Mouse (Mus musculus) layer of hippocampus, adult 18-20 months (tissue): ENCODE measurements around the gene Rfx7. TPM values are rescaled to one million over a fixed set of nuclear protein-coding genes. Genes with fewer than 3 reads are reported as not detected.
A peak's percentile ranks its signal among the peaks of the same experiment; 100 is the strongest.
"Not testable (repeated sequence)": the region's sequence is repeated elsewhere in the genome, so short reads cannot be mapped to it uniquely, and the experiment has no call there.

Source experiments
- DNase-seq, 2 experiments: peaks; one replicate each; pipeline ENCODE4 v3.0.0; 2022; ENCODE audit warnings: low spot score in 2 of 2
- total RNA-seq, 2 experiments: library from RNA; stranded (reverse); gene quantifications; 2 replicates each; pipeline ENCODE4 v1.2.3; 2021

The Rfx7 gene
- total RNA-seq, 2 experiments from 2014 or later = 21.9 to 23.6 TPM

DNA sequence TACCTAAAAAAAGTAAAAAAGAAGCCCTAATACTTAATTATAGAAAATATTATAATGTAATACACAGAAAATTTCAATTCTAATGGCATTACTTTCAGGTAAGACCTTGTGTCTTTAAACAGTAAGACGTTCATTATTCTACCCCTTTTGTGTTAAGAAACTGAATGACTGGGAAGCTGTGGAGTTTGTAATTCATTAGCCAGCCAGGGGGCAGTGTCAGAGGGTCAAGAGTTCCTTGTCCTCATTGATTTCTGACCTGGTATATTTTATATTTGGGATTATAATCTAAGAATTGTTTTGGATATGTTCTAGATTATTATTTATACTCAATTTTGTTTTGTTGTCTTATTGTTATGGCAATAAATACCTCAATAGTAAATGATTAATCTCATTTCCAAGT, 5.0 kb downstream of the Rfx7 start:
- DNase-seq = no peak

DNA sequence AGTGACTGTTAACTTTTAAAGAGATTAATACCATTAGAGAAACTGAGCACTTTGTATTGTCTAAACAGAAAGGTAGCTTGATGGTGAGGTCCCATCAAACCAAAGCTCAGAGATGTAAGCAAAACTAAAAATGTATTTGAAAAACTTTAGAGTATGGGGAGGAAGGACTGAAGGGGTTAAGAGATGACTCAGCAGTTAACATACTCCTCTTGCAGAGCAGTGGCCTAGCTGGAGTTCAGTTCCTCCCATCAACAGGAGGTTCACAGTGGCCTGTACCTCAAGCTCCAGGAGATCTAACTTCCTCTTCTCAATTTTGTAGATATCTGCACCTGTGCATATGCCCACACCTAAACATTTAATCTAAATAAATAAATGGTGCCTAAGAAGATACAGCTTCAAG, 11.6 kb downstream of the Rfx7 start:
- no peak for DNase-seq

DNA sequence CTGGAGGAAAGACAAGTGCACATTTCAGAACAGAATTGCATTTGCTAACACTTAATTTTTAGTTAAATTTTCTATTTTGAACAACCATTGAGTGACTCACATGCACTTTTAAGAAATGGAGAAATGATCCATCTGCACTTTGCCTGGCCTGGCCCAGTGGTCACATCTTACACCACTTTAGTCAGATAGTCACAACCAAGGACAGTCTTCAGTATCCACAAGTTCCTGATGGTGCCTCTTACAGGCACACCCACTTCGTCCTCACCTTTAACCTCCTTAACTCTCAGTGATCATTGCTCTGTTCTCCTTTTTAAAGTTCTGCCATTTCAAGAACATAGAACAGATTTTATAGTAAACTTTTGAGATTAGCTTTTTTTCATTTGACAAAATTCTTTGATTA, 26.7 kb downstream of the Rfx7 start:
- DNase-seq = no peak

DNA sequence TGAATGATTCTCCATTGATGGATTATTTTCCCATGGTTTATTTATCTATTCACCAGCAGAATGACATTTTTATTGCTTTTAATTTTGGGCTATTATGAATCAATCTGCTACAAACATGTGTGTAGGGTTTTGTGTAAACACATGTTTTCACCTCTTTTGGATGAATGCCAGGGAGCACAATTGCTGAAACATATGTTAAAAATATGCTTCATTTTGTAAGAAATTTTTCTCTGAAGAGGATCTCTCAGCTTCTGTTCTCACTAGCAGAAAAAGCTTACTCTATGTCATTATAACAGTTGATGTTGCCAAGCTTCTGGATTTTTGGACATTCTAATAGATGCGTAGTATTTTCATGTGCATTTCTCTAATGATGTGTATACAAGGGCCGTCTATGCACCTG, 28.3 kb downstream of the Rfx7 start:
- DNase-seq = peak in 1 of 2 experiments; percentile 21

DNA sequence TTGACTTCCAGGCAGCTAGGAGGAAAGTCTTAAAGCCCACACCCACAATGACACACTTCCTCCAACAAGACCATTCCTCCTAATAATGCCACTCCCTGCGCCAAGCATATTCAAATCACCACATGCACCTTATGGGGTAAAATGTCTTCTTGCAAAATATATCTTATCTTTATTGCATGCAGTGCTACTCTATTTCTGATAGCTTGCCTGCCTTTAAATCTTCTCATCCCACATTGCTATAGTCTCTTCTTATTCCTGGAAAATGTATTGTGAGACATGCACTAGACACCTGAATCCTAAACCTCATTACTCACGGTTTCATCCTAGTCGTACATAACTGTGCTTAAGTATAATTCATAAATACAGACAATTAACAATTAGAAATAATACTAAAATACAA, 31.2 kb downstream of the Rfx7 start:
- no peak for DNase-seq

DNA sequence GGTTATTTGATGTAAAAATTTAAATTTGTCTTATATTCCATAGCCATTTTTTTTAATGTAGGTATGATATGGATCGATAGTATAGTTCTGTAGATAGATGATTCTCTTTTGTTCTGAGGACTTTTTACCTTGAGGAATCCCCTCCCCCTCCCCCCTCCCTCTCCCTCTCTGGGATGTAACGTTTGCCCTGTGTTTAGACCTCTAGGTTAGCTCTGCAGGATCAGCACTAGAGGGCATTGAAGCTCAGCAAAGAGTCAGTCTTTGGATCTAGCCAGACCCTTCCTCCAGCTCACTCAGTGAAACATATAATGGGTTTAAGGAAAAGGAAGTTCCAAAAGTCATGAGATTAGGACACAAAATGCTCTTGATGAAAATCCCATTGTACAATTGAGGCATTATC, 35.1 kb downstream of the Rfx7 start:
- no peak for DNase-seq

DNA sequence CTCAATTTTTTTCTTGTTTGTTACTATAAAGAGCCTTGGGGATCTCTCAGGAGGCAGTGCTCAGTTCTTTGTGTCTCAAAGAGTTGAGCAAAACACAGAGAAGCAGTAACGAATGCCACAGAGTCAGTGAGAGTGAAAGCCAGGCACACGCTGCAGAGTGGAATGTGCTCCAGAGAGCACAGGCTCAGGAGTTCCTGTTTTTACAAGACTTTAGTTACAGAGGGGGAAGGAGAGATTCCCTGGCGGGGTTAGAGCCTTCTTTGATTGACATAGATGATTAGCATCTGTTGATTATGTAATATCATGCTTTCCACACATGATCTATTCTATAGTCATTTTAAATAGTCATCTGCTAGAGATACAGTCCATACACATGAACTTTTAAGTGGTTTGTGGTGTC, 48.2 kb downstream of the Rfx7 start:
- DNase-seq = no peak

DNA sequence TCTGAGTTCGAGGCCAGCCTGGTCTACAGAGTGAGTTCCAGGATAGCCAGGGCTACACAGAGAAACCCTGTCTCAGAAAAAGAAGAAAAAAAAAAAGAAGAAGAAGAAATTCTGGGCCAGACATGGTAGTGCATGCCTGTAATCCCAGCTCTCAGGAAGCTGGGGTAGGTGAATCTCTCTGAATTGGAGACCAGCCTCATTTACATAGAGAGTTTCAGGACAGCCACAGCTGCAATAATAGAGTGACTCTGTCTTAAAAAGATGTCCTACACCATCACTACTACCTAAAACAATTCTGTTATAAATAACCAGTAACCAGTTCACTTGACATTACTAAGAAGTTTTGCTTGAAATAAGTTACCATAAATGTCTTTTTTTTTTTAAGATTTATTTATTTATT, 58.8 kb downstream of the Rfx7 start:
- DNase-seq = no peak

DNA sequence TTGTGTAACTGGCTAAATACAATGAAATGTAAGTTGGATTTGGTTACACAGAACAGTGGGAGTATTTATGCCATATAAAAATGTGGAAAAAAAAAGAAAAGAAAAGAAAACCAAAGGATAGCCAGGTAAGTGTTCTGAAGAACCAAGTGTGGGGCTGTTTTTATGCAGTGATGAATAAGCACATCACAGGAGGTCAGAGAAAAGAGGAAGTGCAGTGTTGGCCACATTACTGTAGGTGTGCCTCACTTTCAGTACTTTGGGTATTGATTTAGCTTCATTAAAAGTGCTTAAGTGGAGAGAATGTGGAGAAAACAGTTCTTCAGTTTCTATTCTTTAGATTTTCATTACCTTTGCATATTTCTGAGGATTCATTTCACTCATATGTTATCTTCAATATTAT, 60.0 kb downstream of the Rfx7 start:
- no peak for DNase-seq

DNA sequence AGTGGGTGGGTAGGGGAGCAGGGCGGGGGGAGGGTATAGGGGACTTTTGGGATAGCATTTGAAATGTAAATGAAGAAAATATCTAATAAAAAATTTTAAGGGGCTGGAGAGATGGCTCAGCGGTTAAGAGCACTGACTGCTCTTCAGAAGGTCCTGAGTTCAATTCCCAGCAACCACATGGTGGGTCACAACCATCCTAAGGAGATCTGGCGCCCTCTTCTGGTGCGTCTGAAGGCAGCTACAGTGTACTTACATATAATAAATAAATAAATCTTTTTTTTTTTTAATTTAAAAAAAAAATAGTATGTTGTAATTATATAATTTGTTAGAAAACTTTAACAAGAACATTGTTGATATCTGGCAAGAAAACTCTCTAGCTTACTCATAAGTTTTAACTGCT, 62.6 kb downstream of the Rfx7 start:
- DNase-seq = not testable (repeated sequence)

DNA sequence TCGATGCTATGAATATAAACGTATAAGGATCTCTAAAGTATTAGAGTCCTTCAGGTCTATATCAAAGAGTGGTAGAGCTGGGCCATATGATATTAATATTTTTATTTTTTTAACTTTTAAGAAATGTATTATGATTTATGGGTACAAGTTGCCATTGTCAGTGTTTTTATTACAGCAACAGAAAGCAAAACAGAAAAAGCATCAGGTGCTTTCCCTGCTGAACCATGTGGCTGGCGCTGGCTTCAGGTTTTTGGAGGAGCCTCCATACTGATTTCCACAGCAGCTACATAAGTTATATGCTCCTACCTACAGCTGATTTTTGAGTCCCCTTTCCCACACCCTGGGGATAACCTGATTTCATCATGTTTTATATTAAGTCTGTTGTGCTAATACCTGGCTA, 68.1 kb downstream of the Rfx7 start:
- no peak for DNase-seq

DNA sequence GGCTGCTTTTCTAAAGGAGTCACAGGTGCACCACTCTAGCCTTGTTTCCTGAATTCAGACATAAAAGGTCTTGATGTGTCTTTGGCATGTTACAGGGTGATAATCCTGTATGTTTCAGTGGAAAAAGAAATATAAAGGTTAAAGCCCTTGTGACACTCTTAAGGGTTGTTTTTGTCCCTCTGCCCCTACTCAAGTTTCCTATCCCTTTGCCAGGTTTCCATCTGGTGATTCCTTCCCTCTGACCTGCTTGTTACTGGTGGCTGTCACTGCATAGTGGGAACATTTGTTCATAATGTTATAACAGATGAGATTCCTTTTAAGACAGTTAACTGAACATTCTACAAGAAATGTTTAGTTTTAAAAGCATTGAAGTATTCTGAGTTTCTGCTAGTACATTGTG, 77.7 kb downstream of the Rfx7 start:
- DNase-seq = no peak

DNA sequence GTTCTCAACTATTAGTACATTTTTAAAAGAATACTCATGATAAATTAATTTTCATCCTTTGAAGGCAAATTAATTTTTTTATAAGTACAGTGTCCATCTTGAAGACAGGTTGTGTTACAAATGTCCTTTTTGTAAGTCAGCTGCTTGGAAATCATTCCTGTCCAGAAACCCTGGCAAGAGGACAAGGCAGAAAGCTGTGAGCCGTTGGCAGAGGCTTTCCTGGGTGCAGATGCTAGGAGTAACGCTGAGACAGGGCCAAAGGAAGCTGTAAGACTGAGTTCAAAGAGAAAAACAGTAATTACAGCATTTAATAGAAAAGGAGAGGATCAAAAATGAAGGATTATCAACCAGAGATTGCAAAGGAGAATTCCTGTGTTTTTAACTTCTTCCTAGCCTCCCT, 81.8 kb downstream of the Rfx7 start:
- peak in 1 of 2 experiments; percentile 19 for DNase-seq

DNA sequence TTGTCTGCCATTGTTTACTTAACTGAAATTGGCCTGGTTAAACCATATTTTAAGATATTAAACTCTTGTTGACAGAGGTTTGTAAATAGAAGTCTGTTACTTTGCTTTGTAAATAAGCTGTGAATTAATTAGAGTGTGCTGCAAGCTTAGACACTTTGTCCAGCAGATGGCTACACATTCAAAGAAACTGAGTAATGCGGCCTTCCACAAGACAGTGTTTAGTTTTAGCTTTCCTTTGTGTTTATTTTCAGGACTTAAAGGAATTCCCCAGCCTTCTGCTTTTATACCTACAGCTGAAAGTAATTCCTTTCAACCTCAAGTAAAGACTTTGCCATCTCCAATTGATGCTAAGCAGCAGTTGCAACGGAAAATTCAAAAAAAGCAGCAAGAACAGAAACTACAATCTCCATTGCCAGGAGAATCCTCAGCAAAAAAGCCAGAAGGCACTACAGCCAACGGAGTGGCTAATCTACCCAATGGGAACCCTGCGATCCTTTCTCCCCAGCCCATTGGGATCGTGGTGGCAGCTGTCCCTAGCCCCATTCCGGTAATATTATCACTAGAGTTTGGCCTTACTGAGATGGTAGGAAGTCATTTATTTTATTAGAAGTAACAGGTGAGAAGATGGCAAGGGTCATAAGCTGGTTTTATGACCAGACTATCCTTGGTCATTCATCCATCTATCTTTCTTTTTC, 82.9 kb downstream of the Rfx7 start:
- no peak for DNase-seq

DNA sequence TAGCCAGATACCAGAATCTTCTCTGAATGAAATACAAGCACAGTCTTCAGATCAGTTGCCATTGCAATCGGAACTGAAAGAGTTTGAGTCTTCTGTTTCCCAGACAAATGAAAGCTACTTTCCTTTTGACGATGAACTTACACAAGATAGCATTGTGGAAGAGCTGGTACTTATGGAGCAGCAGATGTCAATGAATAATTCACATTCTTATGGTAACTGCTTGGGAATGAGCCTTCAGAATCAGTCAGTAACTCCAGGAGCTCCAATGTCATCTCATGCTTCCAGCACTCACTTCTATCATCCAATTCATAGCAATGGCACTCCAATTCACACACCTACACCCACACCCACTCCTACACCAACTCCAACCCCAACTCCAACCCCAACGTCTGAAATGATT, 86.0 kb downstream of the Rfx7 start:
- peak in 1 of 2 experiments; percentile 34 for DNase-seq

DNA sequence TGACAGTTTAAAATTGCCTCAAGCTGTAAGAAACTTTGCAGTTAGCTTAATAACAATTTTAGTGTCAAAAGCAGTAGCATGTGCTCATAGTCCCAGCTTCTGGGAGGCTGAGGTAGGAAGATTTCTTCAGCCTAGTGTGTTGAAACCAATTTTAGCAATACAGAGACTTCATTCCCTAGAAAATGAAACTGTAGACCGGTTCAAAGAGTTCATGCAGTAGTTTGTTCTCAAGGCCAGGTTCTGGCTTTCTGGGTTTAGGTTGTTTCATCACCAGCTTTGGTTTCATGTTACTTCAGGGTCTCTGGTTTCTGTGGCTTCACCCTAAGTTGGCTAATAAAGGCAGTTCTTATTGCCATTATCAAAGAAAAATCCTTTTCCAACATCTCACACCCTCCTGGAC, 91.6 kb downstream of the Rfx7 start:
- DNase-seq = no peak

DNA sequence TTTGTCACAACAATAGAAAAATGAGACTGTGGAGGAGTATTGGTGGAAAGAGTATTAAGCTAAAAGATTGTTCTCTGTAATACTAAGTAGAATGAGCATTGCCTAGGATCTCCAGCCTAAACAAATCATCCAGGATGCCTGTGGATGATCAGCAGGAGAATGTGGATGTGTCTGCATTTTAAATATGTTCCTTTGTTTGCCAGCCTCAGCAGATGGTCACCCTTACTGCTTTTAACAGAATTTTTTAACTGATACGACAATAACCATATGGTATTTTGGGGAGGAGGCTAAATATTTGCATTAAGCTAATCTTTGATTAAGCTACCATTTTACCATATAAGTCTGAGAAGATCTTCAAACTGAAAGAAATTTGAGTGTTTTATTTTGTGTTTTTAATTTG, 95.6 kb downstream of the Rfx7 start:
- no peak for DNase-seq

DNA sequence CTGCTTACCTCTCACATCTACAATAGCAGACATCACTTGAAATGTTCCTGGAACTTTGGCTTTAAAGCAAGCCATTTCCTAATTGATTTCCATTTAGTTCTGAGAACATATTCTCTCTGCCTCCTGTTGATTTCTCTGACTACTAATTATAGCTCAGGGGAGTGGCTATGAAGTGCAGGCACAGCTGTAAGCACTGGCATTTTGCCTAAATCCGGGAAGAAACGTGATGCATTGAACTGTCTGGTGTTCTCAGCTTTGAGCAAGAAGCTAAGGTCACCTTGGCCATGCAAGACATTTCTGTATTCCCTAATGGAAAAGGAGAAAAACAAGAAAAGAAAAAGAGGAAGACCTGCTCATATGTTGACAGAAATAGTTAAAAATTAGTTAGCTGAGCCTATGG, 96.6 kb downstream of the Rfx7 start:
- DNase-seq = no peak

DNA sequence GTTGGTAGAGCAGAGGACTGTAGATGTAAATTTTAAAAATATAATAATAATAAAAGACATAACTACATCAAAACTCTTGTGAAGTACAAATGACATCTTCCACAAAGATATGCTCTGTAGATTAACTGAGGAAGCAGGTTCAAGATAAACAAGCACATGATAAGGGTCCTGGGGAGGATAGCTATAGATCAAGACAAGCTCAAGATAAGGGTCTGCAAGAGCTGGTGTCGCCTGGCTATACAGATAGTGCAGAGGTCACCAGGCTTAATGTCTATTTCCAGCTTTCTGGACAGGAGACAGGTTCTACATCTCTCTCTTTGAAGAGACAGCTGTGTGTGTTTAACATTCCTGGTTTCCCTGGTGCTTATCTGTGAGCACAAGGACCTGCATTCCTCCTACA, 100.2 kb downstream of the Rfx7 start:
- DNase-seq = no peak

DNA sequence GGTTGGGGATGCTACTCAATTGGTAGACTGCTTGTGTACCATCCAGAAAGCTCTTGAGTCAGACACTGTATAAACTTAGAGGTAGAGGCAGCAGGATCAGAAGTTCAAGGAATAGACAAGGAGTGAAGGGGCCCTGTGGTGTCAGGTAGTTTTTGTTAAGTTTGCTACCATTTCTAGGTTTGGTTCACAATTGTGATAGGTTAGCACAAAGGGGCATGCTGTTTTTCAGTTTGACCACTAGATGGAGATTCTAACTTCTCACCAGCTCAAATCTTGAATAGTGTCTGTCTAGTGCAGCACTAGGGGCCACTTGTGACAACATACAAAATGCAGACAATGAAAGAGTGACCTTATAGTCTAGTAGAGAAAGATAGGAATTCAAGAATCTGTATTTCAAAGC, 103.1 kb downstream of the Rfx7 start:
- no peak for DNase-seq

DNA sequence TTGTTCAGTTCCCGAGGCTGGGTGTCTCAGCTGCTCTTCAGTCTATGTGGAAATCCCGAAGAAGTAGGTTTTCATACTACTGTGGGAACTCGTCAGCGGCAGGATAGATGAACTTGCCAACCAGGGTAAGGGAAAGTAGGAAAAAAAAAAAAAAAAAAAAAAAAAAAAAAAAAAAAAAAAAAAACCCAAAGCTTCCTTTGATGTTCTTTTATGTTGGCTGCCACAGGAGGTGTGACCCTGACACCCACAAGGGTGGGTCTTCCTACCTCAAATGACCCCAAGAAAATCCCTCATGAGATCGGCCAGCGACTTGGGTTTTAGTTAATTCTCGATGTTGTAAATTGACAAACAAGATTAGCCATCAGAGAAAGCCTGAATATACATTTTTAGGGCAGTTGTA, 104.5 kb downstream of the Rfx7 start:
- no peak for DNase-seq

DNA sequence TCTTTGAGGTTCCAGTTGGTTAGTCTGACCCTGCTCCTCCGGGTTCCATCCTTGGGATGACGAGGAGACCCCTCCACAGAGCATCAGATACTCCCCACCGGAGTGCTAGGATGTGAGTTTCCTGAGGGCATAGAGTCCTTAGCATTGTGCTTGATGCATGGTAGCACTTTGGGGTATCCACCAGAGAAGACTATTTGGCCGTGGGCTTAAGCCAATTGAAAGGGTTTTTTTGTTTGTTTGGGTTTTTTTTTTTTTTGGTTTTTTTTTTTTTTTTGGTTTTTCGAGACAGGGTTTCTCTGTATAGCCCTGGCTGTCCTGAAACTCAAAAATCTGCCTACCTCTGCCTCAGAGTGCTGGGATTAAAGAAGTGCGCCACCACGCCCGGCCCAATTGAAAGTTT, 105.2 kb downstream of the Rfx7 start:
- no peak for DNase-seq

DNA sequence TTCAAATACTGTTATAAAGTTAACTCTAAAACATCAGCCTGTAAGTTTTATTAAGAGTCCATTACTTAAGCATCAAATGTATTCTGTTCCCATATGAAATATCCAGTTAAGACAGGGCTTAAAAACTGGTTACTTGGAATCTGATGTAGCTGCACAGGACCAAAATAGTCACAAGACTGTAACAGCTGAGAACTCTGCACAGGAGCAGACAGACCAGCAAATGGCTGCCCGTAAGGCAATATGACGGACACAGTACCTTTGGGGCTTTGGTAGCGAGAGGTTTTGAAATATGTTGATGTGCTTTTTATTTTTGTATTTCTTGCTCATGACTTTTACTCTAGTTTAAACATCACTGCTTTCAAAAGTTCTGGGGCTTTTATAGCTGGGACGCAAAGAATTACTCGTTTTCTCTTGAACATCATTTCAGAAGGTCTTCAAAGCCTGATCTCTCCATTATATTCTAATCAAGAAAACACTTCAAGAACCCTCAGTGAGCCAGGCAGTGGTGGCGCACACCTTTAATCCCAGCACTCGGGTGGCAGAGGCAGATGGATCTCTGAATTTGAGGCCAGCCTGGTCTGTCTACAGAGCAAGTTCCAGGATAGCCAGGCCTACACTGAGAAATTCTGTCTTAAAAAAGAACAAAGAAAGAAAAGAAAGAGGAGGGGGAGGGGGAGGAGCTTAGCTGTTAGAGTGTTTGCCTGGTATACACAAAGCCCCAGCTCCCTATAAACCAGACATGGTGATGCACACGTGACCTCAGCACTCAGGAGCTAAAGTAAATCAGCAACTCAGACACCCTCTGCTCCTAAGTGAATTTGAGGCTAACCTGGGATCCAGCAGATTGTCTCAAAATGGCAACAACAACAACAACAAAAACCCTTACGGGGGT, 107.2 kb downstream of the Rfx7 start:
- DNase-seq = no peak
